Mouse (Mus musculus) thymus, postnatal 25 days (tissue): ENCODE measurements around the gene Grm8.

ENCODE experiments used
- DNase-seq: peaks from one replicate; pipeline ENCODE4 v3.0.0; 2022

Gene Grm8

DNA sequence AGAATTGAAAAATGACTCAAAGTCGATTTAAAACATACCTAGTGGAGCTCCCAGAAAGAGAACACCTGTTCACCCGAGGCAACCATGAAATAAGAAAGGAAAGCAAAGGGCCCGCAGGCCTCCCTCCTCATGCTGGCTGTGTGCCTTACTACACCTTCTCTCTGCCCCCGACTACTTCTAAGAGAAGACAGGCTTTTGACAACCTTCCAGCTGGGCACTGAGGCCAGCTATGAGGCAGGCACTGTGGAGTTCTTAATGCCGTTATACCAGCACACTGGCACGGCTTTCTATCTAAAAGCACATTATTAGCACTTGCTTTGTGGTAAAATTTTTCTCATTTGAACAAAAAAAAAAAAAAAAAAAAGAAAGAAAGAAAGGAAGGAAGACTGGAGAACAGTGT is 589.5 kb downstream of the Grm8 start:
- no peak for DNase-seq

DNA sequence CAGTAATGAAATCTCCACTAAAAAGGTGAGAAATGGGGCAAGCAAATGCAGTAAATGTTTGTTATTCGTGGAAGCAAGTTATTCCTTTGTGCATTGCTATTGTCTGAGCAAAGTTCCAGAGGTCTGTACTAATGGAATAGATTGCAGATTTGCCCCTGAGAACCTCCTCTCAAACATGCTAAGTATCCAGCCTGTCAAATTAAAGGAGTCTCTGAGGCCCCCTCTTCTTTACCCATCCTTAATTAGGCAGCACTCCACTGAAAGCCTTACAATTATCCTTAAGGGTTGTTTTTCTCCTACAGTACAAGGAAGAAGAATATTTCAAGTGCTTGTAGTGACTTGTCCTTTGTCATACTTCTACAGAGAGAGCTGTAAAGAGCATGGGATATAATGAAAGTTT is 617.4 kb downstream of the Grm8 start:
- no peak for DNase-seq

DNA sequence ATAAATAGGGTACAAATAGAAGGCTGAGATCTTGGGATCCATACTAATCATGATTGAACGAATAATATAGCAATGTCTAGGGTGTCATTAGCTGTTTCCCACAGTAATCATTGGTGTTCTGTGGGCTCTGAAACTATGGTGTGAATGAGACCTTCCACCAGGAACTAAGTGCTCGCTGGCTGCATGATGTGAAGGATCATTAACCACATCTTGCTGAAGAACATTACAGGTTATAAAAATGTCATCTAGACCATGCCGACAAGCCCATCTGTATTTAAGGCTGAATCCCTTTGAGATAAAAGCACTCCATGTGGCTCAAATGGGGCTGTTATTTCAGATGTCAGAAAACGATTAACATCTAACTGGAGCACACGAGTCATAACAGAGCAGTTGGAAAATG is 674.0 kb downstream of the Grm8 start:
- no peak for DNase-seq

DNA sequence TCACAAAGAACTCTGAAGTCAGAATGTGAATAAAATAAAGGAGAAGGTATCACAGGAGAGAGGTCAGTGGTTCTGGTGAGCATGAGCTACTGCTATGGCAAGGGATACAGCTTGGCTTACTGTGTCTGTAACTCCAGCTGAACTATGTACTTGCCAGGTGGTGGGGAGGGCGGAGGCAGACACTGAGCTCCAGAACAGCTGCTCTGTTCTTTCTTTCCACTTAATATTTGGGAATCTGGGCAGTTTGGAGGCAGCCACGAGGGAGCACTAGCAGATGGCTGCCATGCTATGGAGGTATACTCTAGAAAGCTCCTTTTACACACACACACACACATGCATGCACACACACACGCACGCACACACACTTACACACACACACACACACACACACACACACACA is 726.5 kb downstream of the Grm8 start:
- no peak for DNase-seq

DNA sequence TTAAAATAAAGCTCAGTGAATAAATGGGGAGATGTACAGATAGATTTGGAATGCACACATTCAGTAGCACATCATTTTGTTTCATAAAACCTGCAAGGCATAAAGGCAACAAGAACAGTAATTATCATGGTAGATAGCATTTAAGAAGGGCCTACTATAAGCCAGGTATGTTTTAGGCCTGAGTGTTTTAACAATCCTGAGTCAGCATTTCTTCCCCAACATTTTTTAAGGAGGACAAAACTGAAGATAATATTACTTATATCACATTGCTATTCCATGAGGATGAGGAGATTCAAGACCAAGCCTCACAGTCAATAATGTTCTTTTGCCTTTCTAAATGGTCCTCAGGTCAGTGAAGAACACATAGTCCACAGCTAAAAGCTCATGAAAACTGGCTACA is 762.6 kb downstream of the Grm8 start:
- DNase-seq: no peak

DNA sequence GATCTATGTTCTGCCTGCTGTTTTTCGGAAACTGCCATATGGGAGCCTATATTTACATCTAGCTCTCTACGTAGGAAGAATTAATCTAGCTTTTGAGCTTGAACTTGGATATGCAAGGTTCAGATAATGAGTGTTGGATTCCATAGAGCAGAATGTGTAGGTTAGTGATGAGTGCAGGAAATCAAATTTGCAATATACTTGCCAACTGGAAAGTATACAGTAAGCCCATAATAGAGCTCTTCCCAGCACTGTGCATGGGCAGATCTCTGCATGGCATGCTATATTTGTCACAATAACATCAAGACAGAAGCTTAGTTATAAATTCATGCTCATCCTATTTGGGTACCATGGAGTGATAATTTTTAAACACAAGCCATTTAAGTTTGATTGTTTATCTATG is 763.9 kb downstream of the Grm8 start:
- no peak for DNase-seq

DNA sequence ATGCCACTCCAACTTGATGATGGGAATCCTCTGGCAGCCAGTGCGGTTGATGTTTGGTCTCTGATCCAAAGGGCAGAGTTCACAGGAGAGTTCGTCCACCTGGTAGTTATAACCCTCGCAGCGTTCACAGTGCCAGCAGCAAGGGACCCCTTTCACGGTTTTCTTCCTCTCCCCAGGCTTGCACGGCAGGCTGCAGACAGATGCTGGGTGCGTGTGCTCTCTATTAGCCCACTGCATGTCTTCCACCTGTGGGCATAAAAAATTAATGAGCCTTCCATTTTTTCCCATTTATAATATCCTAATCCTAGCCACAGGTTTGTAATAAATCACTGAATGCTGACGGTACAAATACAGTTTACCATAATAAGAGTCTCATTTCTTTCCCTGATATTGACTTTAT is 771.2 kb downstream of the Grm8 start:
- DNase-seq: no peak

DNA sequence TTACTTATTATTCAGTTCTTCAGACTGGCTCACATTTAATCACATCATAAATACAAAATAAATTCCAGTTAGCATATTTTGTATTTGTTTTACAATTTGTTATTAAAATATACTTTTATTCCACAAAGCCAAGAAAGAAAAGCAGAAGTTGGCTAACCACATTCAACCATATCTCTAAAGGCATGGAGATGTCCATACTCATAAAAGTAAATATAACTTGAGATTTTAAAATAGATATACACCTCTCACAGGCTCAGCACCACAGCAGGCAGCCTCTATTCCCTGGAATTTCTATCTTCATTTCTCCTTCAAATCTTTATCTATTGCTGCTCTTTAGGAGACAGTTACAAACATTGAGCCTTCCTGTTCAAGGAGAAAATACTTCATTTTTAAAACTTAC is 774.5 kb downstream of the Grm8 start:
- no peak for DNase-seq

DNA sequence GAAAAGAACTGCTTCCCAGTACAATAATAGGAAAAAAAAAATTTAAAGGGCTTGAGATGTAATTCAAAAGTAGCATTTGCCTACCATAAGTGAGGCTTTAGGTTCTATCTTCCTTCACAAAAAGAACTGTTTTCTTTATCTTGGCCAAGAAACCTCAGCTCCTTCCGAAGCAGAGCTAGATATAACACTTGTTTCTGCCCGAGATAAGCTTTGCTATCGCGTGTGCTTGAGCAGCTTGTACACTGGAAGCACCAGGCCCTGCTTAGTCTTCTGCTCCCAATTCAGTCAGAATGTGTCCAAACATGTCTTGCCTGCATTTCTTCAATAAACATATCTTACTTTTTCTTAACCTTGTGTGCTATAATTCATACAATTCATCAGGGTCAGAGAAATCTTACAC is 783.8 kb downstream of the Grm8 start:
- DNase-seq: no peak

DNA sequence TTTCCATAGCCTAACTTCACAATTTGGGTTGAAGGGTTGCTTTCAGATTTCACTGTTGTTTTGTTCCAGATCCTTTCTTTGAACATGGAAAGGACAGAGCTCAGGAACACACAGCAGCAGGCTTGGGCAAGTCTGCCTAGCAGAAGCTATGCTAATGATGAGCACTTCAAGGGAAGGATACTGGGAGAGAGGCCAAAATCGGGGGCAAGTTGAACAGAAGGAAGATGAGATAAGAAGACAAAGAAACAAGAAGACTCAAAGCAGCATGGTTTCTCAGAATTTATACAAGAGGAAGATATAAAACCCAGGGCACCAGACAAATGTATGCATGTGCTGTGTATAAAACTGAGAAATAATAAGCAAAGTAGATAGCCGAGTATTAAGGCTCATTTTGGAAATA is 786.7 kb downstream of the Grm8 start:
- no peak for DNase-seq

DNA sequence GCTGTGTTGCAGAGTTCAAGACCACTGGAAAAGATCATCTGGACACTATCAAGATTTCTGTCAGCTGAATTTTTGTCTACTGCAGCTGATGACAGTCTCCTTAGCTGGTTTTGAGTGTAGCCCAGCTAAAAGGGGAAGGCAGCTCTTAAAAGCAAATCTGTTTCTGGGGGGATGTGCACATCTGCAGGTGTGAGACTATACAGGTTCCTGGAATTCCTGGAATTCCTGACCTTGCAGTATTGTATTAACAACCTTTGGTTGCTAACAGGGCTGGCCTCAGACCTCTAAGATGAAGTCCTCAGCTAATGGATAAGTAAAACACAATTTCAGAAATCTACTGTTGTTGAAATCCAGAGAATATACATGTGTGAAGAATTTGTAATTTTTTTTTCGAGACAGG is 788.7 kb downstream of the Grm8 start:
- DNase-seq: no peak

DNA sequence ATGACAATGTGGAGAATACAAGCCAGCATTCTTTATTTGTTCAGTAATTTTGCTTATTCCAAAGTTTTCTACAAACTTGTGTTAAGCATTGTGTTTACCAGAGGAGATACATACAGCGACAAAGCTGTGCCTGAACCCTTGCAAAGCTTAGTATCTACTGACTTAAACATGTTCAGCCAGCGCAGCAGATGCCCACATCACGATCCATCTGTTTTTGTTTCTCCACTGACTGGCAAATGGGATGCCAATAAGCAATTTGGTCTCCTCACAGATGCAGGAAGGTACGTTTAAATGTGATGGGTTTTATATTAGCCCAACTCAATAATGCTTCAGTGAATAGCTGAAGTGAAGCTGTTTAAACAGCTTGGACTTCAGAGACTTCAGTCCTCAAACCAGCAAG is 794.8 kb downstream of the Grm8 start:
- DNase-seq: no peak

DNA sequence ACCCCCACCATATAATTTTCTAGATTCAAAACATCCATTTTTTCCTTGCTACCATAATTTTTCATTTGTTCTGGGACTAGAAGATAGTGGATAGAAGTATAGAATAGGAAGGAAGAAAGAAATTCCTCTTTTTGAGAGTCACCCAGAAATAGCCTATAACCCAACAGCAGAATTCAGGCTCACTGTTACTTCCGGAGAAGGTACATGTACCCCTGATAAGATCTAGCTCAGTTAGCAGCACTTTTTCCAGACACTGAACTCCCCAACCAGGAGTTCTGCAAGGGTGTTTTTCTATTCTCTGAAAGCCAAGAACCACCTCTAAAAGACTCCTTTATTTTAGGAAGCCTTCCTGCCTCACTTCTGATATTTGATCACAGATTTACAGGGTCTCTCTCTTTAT is 816.4 kb downstream of the Grm8 start:
- no peak for DNase-seq

DNA sequence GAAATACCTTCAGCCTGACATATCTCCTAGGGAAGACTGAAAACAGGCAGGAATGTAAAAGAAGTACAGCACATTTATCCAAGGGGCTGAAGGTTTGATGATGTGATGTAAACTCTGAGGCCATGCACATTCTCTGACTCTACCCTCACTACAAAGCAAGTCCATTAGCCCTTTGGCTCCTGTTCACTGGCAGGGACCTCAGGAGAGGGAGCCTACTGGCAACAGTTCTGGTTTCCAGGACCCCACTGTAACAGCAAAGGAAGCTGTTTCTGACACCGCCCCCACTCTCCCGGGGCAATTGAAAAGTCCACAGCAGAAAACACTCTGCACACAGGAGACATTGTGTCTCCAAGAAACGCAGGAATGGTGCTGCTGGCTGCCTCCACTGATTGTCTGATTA is 817.6 kb downstream of the Grm8 start:
- DNase-seq: no peak

DNA sequence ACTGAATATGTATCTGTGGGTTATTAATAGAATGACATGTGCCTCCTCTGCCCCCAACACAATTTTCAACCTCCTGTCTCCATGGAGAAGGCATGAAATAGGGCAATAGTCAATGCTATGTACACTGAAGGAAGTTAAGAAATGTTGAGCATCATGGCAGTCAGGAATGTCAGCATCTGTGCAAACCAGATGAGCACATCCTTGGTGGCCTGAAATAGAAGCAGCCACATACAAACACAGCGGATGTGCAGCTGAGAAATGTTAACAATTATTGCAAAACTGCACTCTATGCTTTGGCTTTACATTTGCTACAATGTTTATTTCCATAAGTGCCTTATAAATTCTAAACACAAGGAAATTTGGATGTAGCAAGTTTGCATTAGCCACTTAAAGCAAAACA is 819.0 kb downstream of the Grm8 start:
- DNase-seq: no peak

DNA sequence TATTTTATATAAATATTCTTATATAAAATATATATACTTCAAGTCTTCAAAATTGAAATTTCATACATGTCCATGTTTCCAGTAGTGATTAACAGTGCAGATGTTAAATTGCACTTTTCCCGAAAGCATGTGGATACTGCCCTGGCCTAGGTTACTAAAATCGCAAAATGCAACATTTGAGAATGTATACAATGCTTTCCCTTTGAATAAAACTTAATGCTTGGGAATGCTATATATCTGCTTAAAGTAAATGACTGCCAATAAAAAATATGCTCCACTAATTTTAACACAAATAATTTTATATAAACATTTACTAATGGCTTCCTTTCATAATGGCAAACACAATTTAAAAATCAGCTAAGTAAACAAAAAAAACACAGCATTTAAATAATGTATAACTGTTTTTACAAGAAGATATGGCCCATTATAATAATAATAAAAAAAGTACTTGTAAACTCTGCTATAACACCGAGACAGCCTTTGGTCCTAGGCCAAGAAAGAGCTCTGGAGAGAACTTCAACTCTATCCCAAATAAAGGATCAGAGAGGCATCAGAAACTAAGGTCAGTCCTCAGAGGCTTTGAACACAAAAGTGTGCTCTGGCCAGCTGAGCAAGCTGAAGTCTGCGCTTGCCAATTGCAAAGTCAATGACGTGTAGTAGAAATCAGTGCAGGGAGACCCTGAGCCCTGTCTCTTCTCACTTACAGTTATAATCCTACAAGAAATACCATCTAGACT is 820.5 kb downstream of the Grm8 start:
- no peak for DNase-seq

DNA sequence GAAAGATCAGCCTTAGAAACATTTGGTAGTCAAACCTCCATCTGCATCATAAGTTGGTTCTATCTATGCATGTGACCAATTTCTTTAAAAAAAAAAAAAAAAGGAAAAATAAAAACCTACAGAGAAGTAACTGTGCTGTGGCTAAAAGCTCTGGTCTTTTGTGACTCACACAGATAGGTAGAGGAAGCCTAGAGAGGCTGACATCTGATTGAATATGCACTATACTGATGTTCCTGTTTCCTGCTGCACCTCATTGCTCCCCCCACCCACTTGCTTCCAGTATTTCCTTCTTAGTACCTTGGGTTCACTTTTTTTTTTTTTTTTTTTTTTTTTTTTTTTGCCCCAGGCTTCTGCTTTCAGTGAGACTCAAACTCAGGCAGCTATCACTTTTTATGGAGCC is 824.6 kb downstream of the Grm8 start:
- DNase-seq: no peak

DNA sequence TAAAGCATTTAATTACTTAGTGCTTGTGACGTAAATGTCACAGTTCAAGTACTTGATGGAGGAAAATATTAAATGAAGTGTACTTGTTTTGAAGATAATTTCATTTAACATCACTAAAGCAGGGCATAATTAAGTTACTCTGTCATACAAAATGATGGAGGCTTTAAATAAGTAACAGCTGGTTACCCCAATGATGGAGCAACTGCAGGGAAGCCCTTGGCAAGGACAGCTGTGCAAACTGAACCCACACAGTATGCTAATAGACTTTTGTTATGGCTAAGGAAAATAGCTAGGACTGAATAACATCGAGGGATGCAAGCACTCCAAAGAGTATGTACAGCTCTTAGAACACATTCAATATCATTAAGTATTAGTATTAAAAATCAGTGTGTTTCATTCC is 829.6 kb downstream of the Grm8 start:
- no peak for DNase-seq

DNA sequence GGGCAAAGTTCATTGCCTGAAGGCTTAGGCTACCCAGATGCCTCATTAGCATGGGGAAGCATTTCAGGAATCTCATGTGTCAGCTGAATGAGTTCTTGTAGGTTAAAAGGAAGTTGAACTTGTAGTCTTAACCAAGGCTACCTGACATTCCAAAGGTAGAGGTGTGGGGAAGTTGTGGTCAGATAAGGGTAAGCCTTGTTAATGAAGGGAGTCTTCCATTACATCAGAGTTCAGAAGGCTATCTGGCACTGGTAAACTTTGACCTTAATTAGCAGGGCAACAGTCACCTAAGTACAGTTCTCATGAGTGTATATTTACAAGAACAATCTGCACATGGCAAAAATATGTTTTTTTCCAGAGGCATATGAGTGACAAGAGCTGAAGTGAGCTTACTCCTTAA is 870.0 kb downstream of the Grm8 start:
- DNase-seq: no peak

DNA sequence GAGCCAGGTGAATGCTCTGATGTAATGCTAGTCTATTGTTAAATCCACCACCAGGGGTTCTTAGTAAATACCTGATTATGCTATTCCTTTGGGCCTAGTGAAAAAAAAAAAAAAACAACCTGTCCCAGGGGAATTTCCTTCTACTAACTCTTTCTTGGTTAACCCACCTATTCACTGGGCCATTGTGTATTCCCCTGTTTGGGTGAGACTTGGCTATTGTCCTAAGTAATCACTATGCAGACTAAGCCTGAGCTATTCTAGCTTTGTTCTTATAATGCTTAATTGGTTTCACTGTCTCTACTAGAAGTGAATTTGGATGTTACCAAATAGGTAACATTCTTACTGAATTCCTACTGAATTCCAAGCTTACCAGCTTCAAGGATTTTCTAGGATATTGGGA is 872.4 kb downstream of the Grm8 start:
- DNase-seq: no peak

DNA sequence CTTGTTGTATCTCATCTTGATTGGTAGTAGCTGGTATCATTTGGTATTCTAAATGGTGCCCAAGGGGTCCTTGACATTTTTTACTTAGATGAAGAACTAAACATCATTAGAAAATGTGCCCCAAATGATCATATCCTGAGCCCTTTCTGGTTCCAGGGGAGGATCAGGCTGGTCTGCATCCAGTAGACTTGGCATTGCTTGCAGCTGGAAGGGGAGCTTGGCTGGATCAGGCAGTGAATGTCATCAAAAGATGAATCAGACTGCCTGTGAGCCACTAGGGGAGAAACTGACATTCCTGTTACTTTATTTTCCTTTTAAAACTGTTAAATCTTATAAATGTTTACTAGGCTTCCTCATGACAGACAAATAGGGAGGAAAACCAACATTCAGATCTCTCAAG is 894.6 kb downstream of the Grm8 start:
- no peak for DNase-seq

DNA sequence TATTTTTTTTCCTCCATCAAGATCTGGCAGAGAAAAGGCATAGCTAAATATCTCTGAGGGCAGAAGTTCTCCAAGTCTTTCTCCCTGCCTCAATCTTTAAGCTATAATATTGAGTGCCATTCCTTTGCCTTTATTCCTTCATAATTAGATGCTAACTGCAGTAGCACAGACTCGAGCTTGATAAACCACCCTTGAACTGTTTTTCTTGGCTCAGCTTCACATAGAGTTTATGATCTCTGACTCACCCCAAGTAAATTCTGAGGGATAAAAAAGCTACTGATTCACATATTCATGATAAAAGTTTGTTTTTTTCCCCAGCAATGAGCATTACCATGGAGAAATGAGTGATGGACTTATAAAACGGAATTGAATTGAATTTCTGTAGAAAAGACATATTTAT is 895.0 kb downstream of the Grm8 start:
- no peak for DNase-seq
